Mouse (Mus musculus): ENCODE data around the gene Hecw2. TPM values are rescaled to one million over a fixed set of nuclear protein-coding genes. Genes with fewer than 3 reads are reported as not detected.

The Hecw2 gene
- total RNA-seq, 2 experiments from 2014 or later: 9.5 to 11.6 TPM

DNA sequence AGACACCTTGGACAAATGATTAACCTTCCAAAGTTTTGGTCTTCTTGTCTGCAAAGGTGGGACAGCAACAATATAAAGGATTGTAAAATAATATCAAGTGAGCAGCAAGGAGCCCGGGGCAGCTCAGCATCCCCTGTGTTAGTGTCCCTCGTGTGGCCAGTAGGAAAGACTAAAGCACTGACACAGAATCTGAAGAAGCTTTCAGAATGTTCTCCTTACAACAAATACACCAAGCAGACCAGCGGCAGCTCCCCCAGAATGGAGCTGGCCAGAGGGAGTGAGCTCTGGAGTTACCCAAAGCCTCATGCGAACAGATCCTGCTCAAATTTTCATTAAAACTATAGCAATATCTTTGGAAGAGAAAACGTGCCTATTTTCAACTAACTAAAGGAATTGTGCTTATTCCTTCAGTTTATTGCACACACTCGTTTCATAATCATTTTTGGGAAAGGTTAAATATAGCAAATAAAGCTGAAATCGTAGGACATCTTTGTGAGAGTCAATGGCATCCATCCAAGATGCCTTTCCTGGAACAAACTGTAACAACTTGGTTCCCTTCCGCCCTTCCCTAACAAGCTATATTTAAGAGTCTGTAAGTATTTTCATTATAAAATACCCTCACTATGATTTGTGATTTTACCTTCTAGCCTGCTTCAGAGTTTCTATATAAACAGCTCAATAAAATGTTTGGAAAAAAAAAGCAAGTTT is 208.6 kb downstream of the Hecw2 start:
- DNase-seq: peak in 1 of 2 experiments; percentile 1

DNA sequence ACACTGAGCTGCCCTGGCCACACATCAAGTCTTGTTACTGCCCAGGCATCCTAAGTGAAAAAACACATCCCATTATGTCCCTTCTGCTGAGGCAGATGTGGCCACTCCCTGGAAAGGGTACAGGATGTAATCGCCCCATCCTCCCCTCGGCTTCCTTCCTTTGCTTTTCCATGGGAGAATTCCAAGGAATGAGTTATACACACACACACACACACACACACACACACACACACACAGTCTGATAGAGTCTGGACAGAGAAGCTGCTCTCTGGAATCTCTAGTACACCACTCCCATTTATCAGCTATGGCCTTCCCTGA is 216.5 kb downstream of the Hecw2 start:
- peak; percentile 41 to 43 for DNase-seq

DNA sequence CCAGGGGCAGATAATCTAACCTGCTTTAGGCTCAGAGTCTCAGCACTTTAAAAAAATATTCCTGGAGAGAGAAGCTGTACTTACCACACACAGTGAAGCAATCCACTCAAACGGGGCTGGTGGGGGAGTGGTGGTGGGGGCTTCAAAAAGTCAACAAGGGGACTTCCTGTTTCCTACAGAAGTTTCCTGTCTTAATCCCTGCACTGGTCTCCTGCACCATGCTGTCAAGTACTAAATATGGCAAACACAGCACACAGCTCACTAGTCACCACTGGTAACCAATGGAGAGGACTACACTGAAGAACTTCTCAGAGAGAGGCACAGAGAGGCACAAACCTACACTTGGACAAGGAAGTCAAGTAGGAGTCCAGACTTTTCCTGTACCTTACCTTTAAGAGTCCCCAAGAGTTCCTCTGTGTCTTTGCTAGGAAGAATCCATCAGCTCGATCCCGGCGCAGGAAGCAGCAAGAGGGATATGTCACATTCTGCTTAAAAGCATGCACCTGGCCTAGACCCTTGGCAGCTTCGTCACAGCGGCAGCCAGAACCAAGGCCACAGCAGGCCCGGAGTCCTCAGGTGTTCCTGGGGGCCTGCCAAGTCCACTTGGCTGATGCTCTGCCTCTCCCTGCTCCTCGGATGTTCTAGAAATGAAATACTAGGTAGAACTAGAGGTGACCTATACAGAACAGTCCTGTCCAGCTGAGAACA is 217.0 kb downstream of the Hecw2 start:
- DNase-seq: peak in 1 of 2 experiments; percentile 7

DNA sequence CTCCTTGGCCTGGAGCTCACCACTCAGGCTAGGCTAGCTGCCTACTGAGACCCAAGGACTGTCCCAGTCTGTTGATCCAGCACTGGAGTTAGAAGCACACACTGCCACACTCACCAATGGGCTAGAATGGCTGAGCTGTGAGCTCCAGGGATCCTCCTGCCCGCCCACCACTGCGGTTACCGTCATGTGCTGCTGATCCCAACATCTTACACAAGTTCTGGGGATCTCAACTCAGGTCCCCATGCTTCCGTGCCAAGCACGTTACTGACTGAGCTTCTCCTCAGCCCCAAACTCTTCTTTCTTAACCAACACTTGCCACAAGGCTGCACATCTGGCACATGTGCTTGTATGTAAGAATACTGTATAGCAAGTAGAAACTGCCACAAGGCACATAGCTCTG is 218.2 kb downstream of the Hecw2 start:
- no peak for DNase-seq

DNA sequence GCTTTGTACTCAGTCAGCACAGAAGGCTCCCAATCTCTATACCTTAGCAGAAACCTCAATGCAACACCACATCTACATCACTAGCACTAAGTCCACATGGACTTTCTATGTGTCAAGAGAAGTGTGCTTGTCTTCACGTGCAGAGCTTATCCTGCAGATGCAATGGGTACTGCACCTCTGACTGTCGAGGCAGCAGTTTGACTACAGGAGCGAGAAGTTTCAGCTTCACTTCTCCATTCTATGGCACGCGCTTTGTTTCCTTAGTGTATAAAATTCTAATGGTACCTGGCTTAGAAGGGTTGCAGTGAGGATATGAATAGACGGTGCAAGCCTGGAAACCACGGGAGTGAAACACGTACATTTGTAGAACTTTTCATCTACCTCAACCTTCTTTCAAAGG is 218.9 kb downstream of the Hecw2 start:
- no peak for DNase-seq

DNA sequence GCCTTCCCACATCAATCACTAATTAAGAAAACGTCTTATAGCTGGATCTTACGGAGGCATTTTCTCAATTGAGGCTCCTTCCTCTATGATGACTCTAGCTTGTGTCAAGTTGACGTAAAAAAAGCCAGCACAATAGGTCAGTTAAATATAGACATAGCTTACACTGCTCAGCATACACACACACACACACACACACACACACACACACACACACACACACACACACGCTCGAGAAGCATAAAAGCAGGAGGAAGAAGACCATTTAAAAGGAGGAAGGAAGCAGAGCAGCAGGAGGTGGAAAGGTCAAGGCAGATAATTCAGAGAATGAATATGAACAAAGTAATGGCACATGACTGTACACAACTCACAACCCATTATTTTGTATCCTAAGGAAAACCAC is 220.0 kb downstream of the Hecw2 start:
- DNase-seq: peak; percentile 2 to 23

DNA sequence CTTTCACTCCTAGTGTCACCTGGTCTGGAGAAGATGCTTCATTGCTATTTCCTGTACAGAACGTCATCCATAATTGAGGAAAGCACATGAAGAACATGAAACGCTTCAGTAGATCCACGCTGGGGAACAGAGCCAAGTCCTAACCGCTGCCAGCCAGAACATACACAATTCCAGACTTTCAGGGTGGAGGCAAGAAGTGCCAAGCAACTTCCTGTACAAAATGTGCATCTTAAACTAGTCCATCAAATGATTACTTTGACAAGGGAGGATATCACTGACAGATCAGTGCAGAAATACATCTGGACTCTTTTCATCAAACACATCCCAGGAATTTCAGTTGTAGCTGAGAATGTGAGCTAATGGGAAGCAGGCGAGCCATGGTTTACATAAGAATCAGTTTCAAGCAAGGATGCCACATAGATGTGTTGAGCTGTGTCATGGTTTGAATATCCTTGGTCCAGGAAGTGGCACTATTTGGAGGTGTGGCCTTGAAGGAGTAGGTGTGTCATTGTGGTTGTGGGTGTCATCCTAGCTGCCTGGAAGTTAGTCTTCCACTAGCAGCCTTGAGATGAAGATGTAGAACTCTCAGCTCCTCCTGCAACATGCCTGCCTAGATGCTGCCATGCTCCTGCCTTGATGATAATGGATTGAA is 224.5 kb downstream of the Hecw2 start:
- no peak for DNase-seq

DNA sequence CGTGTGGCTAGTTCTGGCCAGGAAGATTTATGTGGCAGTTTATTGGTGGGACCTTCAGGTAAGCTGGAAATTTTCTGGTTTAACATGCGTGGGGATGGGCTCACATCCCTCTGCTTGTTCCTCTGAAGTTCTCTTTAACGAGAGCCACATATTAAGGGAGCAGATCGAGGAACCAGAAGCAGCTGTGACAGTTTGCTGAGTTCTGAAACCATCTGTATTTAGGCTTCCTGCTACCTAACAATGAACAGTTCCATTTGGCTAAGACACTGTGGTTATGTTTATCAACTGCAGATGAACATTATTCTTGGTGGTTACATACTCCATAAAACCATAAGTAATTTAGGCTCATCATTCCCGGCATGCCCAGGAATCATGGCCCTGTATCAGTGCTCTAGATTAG is 242.6 kb downstream of the Hecw2 start:
- no peak for DNase-seq

DNA sequence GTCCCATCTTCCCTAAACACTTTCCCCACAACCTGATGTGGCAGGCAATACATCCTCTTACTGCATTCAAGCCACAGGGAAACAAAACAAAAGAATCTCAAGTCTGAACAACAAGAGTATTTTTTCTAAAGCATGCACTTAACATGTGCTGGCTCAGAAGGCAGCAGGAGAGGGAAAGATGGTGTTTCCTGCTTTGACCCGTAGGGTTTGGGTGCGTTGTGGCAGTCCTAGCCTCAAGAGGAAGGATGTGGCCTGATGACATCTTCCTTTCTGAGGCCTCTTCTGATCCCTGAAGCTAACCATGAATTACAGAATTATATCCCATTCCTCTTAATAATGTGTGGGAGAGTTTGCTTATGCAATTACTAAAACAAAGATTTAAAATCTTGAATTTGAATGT is 249.2 kb downstream of the Hecw2 start:
- DNase-seq: no peak

DNA sequence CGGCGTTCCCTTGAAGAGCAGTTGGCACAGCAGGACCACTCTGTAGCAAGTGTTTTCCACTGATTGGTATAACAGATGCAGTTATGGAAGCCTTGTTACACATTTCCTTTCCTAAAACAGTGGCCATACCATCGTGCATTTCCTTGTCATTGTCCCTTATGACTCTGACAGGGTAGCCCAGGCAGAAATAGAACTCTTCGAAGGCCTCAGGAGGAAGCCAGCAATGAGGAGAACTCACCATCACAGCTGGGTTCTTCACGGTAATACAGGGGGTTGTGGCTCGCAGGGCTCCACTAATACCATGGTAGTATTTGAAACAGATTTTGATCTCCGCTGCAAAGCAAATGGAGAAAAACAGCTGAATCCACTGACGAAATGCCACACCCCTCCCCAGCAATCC is 252.5 kb downstream of the Hecw2 start:
- no peak for DNase-seq

DNA sequence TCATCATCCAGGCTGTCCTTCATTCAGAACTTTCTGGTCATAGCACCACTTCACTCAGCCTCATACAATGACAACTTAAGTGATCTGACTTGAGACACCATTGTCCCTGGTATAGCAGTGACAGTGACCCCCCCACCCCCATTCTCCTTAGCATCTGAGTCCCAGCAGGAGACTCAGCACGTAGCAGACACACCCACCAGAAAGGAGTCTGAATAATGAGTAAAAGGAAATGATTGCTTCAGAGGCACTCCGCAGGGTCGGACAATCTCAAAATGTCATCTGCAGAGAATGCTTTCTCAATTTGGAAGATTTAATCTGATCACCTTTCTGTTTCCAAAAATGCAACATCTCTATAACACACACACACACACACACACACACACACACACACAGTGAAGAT is 253.4 kb downstream of the Hecw2 start:
- no peak for DNase-seq

DNA sequence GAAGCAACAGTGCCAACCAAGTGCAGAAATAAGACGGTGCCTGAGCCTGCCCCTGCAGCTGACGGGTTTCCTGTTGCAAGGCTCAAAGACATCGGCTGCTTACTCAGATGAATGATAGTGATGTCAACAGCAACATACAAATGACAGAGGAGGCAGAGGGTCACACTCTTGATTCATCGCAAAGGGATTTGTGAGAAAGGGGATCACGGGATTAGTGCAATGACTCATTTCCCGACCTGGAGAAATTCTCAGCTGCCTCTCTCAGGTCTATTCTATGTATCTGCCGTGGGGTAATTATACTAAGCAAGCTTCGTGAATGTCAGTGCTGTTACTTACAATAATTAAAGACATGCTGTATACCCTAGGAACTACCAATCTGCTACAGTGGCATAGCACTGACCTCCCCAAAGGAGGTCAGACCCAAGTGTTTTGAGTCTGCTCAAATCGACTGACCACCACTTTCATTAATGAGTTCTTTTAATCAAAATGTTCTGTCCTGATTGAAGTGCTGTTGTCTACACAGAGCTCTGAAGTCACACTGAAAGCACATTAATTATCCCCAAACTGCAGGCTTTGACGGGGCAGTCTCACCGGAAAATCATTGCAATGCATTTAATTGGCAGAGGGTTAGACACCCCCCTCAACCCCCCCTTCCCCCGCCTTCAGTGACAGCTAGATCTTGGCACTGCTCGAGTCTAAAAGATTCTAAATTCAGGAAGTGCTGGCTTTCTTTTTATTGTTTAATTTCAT is 254.5 kb downstream of the Hecw2 start:
- peak; percentile 21 to 41 for DNase-seq

DNA sequence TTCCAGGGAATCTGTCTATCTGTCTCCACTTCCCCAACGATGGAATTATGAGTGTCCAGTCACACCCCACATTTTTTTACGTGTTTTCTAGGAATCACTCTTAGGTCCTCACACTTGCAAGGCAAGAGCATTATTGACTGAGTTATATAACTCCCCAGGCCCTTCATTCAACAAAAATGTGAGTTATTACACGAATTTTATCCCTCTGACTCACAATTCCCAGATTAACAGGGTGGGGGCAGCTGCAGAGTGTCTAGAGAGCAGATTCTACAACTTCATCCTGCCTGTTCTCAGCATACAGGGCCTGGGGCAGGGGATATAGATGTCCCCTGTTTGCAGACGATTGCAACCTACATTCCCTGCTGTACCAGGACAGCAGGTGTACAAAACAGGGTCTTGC is 255.7 kb downstream of the Hecw2 start:
- no peak for DNase-seq

DNA sequence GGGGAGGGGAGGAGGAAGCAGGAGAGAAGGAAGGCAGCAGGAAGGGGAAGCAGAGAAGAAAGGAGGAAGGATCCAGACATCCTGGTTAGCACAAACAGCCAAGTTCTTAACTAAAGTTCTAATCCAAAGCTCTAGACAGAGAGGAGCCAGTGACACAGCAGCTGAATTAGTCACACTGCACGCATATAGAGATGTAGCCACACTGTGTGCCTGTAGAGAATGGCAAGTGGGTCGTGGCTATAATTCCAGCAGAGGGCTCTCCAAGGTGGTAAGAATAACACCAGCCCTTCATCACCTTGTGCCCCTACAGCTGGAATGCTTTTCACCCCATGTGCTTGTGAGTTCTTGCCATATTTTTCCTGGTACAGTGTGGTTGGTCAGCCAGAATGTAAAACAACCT is 261.7 kb downstream of the Hecw2 start:
- no peak for DNase-seq

DNA sequence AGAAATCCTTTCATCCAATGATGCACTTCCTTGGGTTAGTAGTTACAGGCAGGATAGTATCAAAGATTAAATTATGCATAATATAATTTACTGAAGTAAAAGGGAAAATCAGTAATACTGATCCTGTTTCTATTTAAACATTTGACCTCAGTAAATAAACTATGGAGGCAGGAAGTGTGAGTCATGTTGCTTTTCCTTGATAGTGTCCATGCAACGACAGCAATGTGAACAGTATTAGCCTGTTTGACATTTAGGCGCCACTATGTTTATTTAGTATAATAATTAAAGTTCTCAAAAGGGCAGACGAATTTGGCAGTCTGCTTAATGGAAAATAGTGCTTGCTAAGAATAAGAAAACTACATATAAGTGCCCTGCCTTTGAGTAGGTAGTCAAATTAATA is 263.7 kb downstream of the Hecw2 start:
- no peak for DNase-seq

DNA sequence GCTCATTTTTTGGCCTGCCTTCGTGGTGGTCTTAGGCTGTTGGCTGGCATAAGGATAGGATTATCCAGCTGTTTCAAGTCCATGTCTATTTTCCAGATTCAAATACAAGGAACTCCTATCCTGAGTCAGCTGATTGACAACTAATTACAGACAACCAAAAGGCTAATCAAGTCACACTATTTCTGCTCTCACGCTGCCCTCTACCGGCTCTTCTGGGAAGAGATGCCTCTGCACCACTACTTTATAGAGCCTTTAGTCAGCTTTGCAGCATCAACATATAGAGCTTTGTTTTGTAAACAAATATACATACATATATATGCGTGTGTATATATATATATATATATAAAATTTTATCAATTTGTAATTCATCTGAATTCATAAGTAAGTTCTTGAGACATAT is 267.4 kb downstream of the Hecw2 start:
- DNase-seq: peak; percentile 30 to 44

DNA sequence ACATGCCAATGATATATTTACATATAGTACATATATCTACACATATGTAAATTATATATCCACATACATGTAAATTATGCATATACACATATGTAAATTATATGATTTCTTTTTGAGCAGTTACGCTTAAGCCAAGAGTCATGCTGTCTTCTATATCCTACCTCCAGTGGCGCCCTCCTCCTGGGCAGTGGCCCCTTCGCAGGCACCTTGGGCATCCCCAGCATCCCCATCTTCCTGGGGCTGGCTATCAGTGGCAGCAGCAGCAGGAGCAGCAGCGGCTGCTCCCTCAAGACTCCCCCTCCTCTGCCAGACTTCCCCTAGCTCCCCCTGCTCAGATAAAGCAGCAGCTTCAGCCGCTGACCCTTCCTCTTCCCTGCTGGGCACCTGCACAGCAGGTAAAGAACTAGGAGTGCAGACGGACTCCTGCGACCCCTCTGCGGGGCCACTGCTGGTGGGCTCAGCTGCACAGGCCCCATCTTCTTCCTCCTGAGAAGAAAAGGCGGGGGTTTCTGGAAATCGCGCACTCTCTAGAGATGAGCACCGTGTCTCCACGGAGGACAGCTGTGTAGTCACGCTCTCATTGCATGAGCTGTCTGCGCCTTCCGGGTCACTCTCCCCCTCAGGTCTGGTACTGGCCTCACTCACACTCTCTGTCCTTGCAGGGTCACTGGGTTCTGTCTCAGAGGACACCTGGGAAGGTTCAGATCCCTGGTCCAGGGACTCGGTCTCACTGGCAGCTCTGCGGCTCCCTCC is 269.6 kb downstream of the Hecw2 start:
- DNase-seq: no peak

DNA sequence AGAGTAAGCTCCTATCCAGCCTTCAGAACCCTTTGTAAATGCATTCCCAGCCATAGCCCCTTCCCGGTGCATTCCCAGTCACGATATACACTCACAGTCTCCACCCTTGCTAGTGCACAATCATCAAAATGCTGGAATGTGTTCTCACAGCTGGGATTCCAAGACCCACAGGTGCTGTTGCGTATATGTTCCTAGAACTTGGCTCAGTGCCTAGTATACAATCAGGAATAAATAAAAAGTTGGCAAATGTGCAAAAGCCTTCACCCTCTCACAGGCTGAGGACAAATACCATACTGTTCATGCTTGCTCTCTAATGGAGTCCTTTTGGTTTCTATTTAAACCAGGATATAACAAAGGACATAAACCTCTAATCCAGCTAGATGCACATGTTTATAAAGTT is 283.1 kb downstream of the Hecw2 start:
- no peak for DNase-seq

DNA sequence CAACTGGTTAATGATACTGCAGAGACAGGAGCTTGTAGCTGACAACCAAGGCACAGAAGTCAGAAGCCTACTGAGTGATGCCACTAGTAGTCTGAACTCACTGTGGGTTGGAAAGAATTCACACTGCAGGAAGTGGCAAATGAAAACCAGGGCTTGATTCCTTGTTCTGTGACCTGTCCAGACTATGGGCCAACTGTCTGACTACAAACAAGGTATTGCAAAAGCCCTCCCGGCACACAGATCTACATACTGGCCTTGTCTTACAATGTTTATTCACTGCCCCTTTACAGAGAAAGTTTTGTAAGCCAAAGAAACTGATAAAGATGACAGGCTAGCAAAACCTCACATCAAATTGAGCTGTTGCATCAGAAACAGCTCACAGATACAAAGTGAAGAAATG is 284.7 kb downstream of the Hecw2 start:
- DNase-seq: peak in 1 of 2 experiments; percentile 4

DNA sequence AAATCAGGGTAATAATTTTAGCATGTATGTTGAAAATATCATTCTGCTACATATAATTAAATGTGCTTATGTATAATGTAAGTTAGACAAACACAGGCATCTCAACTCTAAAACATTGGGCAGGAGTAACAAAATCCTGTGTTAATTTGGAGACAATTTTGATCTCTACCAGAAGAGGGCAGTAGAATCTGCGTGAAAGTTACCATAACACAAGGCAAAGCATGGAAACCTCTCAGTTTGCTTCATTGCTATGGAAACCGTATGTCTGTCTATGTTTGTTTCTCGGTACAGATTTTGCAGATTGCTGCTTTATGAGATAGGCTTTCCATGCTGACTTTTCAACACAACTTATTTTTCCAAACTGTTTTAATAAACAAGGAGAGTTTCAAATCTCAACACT is 285.9 kb downstream of the Hecw2 start:
- no peak for DNase-seq

DNA sequence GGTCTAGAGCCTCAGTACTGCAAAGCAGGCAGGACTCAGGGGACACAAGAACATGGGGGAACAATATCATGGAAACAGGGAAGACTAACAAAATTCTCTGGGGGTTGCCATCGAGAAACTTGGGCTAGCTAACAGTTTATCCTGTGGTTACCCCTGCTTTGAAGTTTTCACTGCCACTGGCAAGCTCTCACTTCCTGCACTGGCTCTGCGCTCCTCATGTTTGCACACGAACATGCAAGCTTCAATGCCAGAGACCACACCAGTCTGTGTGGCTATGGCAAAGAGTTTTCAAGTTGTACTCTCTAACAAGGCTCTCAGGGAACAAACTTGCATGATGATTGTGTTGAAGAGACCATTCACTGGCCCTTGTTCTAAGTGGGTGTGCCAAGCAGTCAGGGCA is 288.8 kb downstream of the Hecw2 start:
- DNase-seq: no peak

DNA sequence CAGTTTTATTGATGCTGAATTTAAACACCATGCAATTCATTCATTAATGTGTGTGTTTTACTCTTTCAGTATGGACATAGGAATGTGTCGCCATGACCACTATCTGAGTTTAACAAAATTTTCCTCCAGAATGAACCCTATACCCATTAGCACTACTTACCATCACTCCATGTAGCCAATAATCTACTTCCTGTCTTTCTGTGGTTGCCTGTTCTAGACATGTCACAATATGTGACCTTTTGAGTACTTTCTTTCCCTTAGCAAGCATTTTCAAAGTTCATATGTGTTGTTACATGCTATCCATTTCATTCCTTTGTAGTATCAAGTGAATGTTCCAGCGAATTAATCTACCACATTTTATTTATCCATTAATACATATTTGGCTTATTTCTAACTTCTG is 294.6 kb downstream of the Hecw2 start:
- DNase-seq: no peak

All from adrenal gland, postnatal 36 days (tissue).